Mouse (Mus musculus): ENCODE results near the gene BC030867.

DNA sequence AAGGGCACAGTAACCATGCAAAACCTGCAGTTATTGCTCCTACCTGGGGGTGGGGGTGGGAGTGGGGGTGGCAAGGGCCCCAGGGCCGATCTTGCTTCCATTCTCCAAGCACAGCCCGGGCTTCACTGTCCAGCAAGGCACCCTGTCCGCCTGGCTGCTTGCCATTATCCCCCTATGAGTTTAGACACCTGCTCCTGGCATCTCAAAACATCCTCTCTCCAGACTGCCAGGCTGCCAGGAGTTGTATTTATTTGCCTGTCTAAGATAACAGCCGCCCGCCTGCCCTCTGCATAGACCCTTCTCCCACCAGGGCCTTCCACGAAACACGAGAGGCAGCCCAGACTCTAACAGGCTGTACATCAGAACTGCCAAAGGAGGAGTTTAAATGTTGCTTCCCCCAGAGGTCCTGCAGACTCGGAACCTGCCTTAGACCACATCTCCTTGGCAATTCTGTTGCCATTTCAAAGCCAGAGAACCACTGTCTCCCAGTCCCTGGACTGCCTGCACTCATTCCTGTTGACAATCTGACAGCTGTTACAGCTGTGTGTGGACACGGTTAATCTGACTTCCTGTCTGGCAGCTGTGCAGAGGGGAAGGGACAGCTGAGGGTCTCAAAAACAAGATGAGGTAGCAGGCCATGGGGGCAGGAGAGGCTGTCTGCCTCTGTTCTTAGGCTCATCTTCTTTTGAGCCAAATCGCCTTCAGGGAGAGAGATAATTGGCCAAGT is 34.1 kb upstream of the BC030867 start:
- no peak for TF ChIP-seq MYC (IDR thresholded peaks at IDR 0.05; ENCODE audit: low read depth, low read length)
- TF ChIP-seq TAL1 (IDR thresholded peaks at IDR 0.05; ENCODE audit: low read length) = no peak
- TF ChIP-seq CTCF (IDR thresholded peaks at IDR 0.05 in 2 of 3, conservative IDR thresholded peaks at IDR 0.05 in 1 of 3; ENCODE audit: control insufficient read depth in 1 of 3, insufficient read depth in 1 of 3, low read depth in 2 of 3, low read length in 3 of 3, poor library complexity in 1 of 3, severe bottlenecking in 1 of 3) = no peak
- TF ChIP-seq GABPA (IDR thresholded peaks at IDR 0.05; ENCODE audit: low read depth, low read length) = no peak
- no peak for TF ChIP-seq CHD2 (IDR thresholded peaks at IDR 0.05; ENCODE audit: low read length)
- no peak for TF ChIP-seq POLR2AphosphoS2 (IDR thresholded peaks at IDR 0.05; ENCODE audit: low read length)
